Mouse (Mus musculus) CH12.LX (cell line): ENCODE measurements around the gene Tbc1d2. TPM values are rescaled to one million over a fixed set of nuclear protein-coding genes. Genes with fewer than 3 reads are reported as not detected.
A peak's percentile ranks its signal among the peaks of the same experiment; 100 is the strongest.

Experiments
- DNase-seq: peaks from one replicate; pipeline ENCODE4 v3.0.0-alpha.2; 2013; ENCODE audit errors: extremely low read depth
- H3K27ac ChIP-seq: 2 replicates; pipeline ENCODE4 v1.5.1; 2012; ENCODE audit warnings: low read depth, mild to moderate bottlenecking, control low read depth, moderate library complexity; ENCODE audit not compliant: insufficient read depth
- H3K27me3 ChIP-seq: replicated peaks from 2 replicates; pipeline ENCODE3; 2012; ENCODE audit warnings: inconsistent platforms
- H3K36me3 ChIP-seq, 2 experiments: replicated peaks in 1 of 2; 2 replicates each; pipeline versions ENCODE3 to v1.6.1; 2012; ENCODE audit warnings: inconsistent platforms in 1 of 2, low read length in 1 of 2, mild to moderate bottlenecking in 1 of 2, mixed read lengths in 1 of 2, moderate library complexity in 1 of 2; ENCODE audit not compliant: control insufficient read depth in 1 of 2, insufficient read depth in 1 of 2
- H3K4me1 ChIP-seq, 2 experiments: 2 replicates each; pipeline ENCODE4 v1.6.1; 2012; ENCODE audit warnings: inconsistent platforms in 1 of 2, moderate library complexity in 1 of 2; ENCODE audit not compliant: insufficient read depth in 2 of 2, control insufficient read depth in 1 of 2
- H3K4me2 ChIP-seq: 2 replicates; pipeline ENCODE4 v1.6.1; 2012; ENCODE audit warnings: low read depth, mild to moderate bottlenecking, control low read depth; ENCODE audit not compliant: poor library complexity, insufficient read depth, severe bottlenecking
- H3K4me3 ChIP-seq, 3 experiments: fragments of 150-350 bp in 1 of 3; sonication (generic) in 1 of 3; replicated peaks in 1 of 3; 2 replicates each; pipeline versions ENCODE3 to v1.5.1; 2011 to 2012; ENCODE audit warnings: low read depth in 2 of 3, low read length in 2 of 3, mild to moderate bottlenecking in 2 of 3, moderate library complexity in 2 of 3, control low read depth in 1 of 3, improper control_type of control experiment in 1 of 3, inconsistent platforms in 1 of 3, mixed read lengths in 1 of 3; ENCODE audit not compliant: poor library complexity in 1 of 3
- H3K79me2 ChIP-seq: replicated peaks from 2 replicates; pipeline ENCODE4 v1.6.1; 2012; ENCODE audit warnings: mild to moderate bottlenecking, moderate library complexity; ENCODE audit not compliant: control insufficient read depth, poor library complexity, insufficient read depth, severe bottlenecking; ENCODE audit errors: extremely low read depth
- H3K9ac ChIP-seq: 2 replicates; pipeline ENCODE4 v1.6.1; 2012; ENCODE audit warnings: low read depth, mild to moderate bottlenecking, control low read depth, moderate library complexity; ENCODE audit not compliant: insufficient read depth
- H3K9me3 ChIP-seq: replicated peaks from 2 replicates; pipeline ENCODE3; 2012; ENCODE audit warnings: low read length, inconsistent platforms, mixed read lengths
- BHLHE40 ChIP-seq: IDR thresholded peaks from 2 replicates; pipeline ENCODE4 v1.6.1; 2011; ENCODE audit warnings: mild to moderate bottlenecking, low read depth, low read length, improper control_type of control experiment
- CHD1 ChIP-seq: IDR thresholded peaks from 2 replicates; pipeline ENCODE4 v1.6.1; 2012; ENCODE audit warnings: low read depth, low read length, improper control_type of control experiment, inconsistent platforms
- CTCF ChIP-seq, 2 experiments: IDR thresholded peaks in 1 of 2; conservative IDR thresholded peaks in 1 of 2; 2 replicates each; pipeline ENCODE4 v1.5.1; 2011 to 2012; ENCODE audit warnings: low read depth in 2 of 2, low read length in 2 of 2, improper control_type of control experiment in 1 of 2, inconsistent platforms in 1 of 2, mild to moderate bottlenecking in 1 of 2, moderate library complexity in 1 of 2
- E2F4 ChIP-seq: IDR thresholded peaks from 2 replicates; pipeline ENCODE4 v1.6.1; 2011; ENCODE audit warnings: low read depth, low read length, improper control_type of control experiment; ENCODE audit not compliant: insufficient replicate concordance
- ELF1 ChIP-seq: IDR thresholded peaks from 2 replicates; pipeline ENCODE4 v1.6.1; 2014; ENCODE audit warnings: low read depth, mild to moderate bottlenecking, inconsistent platforms, low read length, improper control_type of control experiment
- EP300 ChIP-seq: IDR thresholded peaks from 2 replicates; pipeline ENCODE4 v1.6.1; 2011; ENCODE audit warnings: low read length, improper control_type of control experiment
- JUND ChIP-seq: conservative IDR thresholded peaks from 2 replicates; pipeline ENCODE4 v1.6.1; 2011; ENCODE audit warnings: low read depth, low read length, improper control_type of control experiment
- MAX ChIP-seq: IDR thresholded peaks from 2 replicates; pipeline ENCODE4 v1.6.1; 2011; ENCODE audit warnings: low read length, improper control_type of control experiment
- MAZ ChIP-seq: IDR thresholded peaks from 2 replicates; pipeline ENCODE4 v1.6.1; 2012; ENCODE audit warnings: low read depth, mild to moderate bottlenecking, inconsistent platforms, low read length, improper control_type of control experiment, moderate library complexity
- MYC ChIP-seq: IDR thresholded peaks from 2 replicates; pipeline ENCODE4 v1.6.1; 2011; ENCODE audit warnings: low read depth, mild to moderate bottlenecking, improper control_type of control experiment, low read length
- NRF1 ChIP-seq: IDR thresholded peaks from 2 replicates; pipeline ENCODE4 v1.6.1; 2014; ENCODE audit warnings: low read depth, mild to moderate bottlenecking, inconsistent platforms, low read length, improper control_type of control experiment, moderate library complexity
- POLR2A ChIP-seq: IDR thresholded peaks from 2 replicates; pipeline ENCODE4 v1.6.1; 2011; ENCODE audit warnings: low read depth, mild to moderate bottlenecking, improper control_type of control experiment, low read length
- SIN3A ChIP-seq: IDR thresholded peaks from 2 replicates; pipeline ENCODE4 v1.6.1; 2012; ENCODE audit warnings: low read length, improper control_type of control experiment, inconsistent platforms
- SMC3 ChIP-seq: IDR thresholded peaks from 2 replicates; pipeline ENCODE4 v1.6.1; 2011; ENCODE audit warnings: low read depth, low read length, improper control_type of control experiment
- TBP ChIP-seq: conservative IDR thresholded peaks from 2 replicates; pipeline ENCODE4 v1.6.1; 2011; ENCODE audit warnings: low read depth, low read length, improper control_type of control experiment
- ZNF384 ChIP-seq: IDR thresholded peaks from 2 replicates; pipeline ENCODE4 v1.6.1; 2012; ENCODE audit warnings: low read depth, low read length, improper control_type of control experiment, inconsistent platforms
- dilution Hi-C: fragments of 300-500 bp; cut with MboI; formaldehyde crosslinking; loops from 2 replicates; pipeline ENCODE4 v1.14.3; 2020; ENCODE audit warnings: low sequenced_read_pairs; ENCODE audit not compliant: extremely low pct_unique_long_range_greater_than_20kb, extremely low pct_ligation_motif_present
- in situ Hi-C: fragments of 300-500 bp; cut with MboI; formaldehyde crosslinking; loops from 3 replicates; pipeline ENCODE4 v1.14.3; 2019; ENCODE audit warnings: low sequenced_read_pairs, low pct_ligation_motif_present, low pct_unique_long_range_greater_than_20kb, mixed read lengths
- polyA plus RNA-seq: library from polyadenylated mRNA; unstranded; fragments of >175 nt; gene quantifications from 2 replicates; pipeline ENCODE4 v1.2.1, GENCODE M21; 2012; ENCODE audit warnings: low read depth; ENCODE audit not compliant: insufficient read length
- total RNA-seq, 2 experiments: library from RNA; depleted of rRNA; stranded (reverse); fragments of 300-350 nt in 1 of 2; fragments of >200 nt in 1 of 2; gene quantifications; 2 replicates each; pipeline ENCODE4 v1.2.3; 2012 to 2014

Tbc1d2 gene
- total and polyA plus RNA-seq, 3 experiments: 0.12 to 1.1 (median 0.29) TPM

GRCm38 (mm10) chr4:46642924-46643675, 6.9 kb downstream of the Tbc1d2 start:
- Histone ChIP-seq H3K4me1 (peaks cover 0 to 5% of the 10 kb centered on the region in 2 experiments; a peak in 2 of 4 replicates), H3K27ac (no peak overlapping the region), H3K27me3 (no peaks in the 10 kb centered on the region), H3K36me3 (no peaks in the 10 kb centered on the region), H3K9ac (no peak overlapping the region), H3K4me2 (no peak overlapping the region), H3K79me2 (no peaks in the 10 kb centered on the region), H3K4me3 (no peak overlapping the region), H3K9me3 (no peaks in the 10 kb centered on the region)
- dilution Hi-C loops (no loop called here), in situ Hi-C loops (no loop called here)
- TF ChIP-seq NRF1: no peak
- 0 out of 2 replicates have a peak, but pooled peaks have one; percentile 6 for TF ChIP-seq ZNF384
- no peak for TF ChIP-seq E2F4
- no peak for TF ChIP-seq BHLHE40
- DNase-seq: no peak

- H3K9me3 ChIP-seq: no peaks in the 10 kb centered on the region
- in situ Hi-C loops: no loop called here
- H3K9ac ChIP-seq: no peak overlapping the region
- H3K27me3 ChIP-seq: no peaks in the 10 kb centered on the region
- dilution Hi-C loops: no loop called here
- H3K4me1 ChIP-seq: peaks cover under 1 to 5% of the 10 kb centered on the region in 2 experiments; a peak in 3 of 4 replicates
- no peak overlapping the region for H3K4me3 ChIP-seq
- no peak overlapping the region for H3K27ac ChIP-seq
- DNase-seq: no peak
- H3K79me2 ChIP-seq: no peaks in the 10 kb centered on the region
- H3K36me3 ChIP-seq: no peaks in the 10 kb centered on the region
- TF ChIP-seq EP300: no peak
- TF ChIP-seq ELF1: no peak
- TF ChIP-seq TBP: no peak
- no peak for TF ChIP-seq MAX
- TF ChIP-seq CHD1: no peak
- TF ChIP-seq ZNF384: no peak
- TF ChIP-seq JUND: no peak
- TF ChIP-seq POLR2A: no peak
- no peak for TF ChIP-seq SMC3
- no peak for TF ChIP-seq MYC
- TF ChIP-seq SIN3A: no peak
- no peak for TF ChIP-seq MAZ
- TF ChIP-seq CTCF (conservative IDR thresholded peaks at IDR 0.05 in 1 of 2, IDR thresholded peaks at IDR 0.05 in 1 of 2; ENCODE audit: low read depth in 2 of 2, low read length in 2 of 2): no peak
- H3K4me2 ChIP-seq: no peak overlapping the region
Observed at GRCm38 (mm10) chr4:46641283-46641682, 8.7 kb downstream of the Tbc1d2 start.
